Mouse (Mus musculus): ENCODE results near the gene Gm21188. TPM values are rescaled to one million over a fixed set of nuclear protein-coding genes. Genes with fewer than 3 reads are reported as not detected.
"Not testable (repeated sequence)": the region's sequence is repeated elsewhere in the genome, so short reads cannot be mapped to it uniquely, and the experiment has no call there.

Gm21188 gene
- polyA plus RNA-seq, 1 experiment from 2014 or later = not detected

DNA sequence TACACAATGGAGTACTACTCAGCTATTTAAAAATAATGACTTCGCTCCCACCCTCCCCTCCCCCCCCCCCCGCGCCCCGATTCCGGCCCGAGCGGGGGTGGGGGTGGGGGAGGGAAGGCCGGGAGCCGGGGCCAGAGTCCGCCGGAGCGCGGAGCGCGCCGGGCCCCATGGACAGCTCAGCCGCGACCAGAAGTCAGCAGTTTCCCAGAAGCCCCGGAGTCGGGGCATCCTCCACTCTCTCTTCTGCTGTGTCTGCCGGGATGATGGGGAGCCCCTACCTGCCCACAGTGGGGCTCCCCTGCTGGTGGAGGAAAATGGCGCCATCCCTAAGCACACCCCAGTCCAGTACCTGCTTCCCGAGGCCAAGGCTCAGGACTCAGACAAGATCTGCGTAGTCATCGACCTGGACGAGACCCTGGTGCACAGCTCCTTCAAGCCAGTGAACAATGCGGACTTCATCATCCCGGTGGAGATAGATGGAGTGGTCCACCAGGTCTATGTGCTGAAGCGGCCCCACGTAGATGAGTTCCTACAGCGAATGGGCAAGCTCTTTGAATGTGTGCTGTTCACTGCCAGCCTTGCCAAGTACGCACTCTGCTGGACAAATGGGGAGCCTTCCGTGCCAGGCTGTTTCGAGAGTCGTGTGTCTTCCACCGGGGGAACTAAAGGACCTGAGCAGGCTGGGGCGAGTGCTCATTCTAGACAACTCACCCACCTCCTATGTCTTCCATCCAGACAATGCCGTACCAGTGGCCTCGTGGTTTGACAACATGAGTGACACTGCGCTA is 5.4 kb downstream of the Gm21188 start:
- not testable (repeated sequence) for H3K4me1 ChIP-seq; H3K36me3 ChIP-seq; H3K9ac ChIP-seq (replicated peaks); H3K9me3 ChIP-seq; H3K4me3 ChIP-seq; H3K27me3 ChIP-seq; H3K27ac ChIP-seq (replicated peaks); H3K4me2 ChIP-seq (replicated peaks)
- ATAC-seq (replicated peaks) = 0 out of 2 replicates have a peak, but pooled peaks have one; percentile 26
- 0% methylated on average over 10 of the region's 40 CpGs for WGBS

DNA sequence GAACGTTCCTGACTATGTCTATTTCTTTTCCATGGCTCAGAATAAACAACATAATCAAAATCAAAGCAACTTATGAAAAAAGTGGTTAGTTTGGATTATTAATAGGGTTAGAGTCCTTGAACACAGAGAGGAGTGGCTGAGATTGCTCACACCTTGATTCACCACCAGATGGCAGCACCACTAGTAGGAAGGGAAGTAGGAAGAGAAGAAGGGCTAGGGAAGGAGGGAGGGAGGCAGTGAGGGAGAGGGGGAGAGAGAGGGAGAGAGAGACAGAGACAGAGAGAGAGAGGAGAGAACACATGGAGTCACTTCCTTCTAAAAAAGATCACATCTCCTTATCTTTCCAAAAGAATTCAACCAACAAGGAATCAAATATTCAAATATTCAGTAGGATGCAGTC is 10.8 kb downstream of the Gm21188 start:
- not testable (repeated sequence) for H3K27ac ChIP-seq (replicated peaks); H3K9me3 ChIP-seq; H3K36me3 ChIP-seq; H3K9ac ChIP-seq (replicated peaks); H3K4me1 ChIP-seq; ATAC-seq (replicated peaks); H3K4me2 ChIP-seq (replicated peaks); H3K4me3 ChIP-seq
- H3K27me3 ChIP-seq = peaks cover 11% of the 10 kb centered on the region; the same call in 1 of the 2 replicates
- WGBS = no CpG with 5 or more reads among the region's 1 CpGs

DNA sequence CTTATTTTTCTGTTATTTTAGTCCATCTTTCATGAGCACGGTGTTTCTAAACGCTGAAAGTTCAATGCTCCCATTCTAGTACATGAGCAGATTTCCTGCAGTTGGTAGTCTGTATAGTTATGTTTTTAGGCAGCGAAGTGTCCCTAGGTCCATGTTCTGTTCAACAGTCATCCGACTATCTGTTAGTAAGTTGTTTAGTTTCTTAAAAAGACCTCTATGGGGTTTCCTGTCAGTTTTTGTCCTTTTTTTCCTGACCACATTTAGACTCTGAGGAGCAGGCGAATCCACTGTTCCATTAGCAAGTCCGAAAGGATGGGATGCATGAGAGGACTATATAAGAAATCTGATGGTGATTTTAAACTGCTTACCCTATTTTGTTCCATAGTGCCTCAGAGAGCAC is 14.1 kb downstream of the Gm21188 start:
- WGBS = 6% methylated on average over 6 of the region's 6 CpGs
- not testable (repeated sequence) for H3K4me3 ChIP-seq; ATAC-seq (replicated peaks); H3K9me3 ChIP-seq; H3K9ac ChIP-seq (replicated peaks); H3K4me2 ChIP-seq (replicated peaks); H3K36me3 ChIP-seq; H3K4me1 ChIP-seq; H3K27ac ChIP-seq (replicated peaks)
- H3K27me3 ChIP-seq = peaks cover 16% of the 10 kb centered on the region

DNA sequence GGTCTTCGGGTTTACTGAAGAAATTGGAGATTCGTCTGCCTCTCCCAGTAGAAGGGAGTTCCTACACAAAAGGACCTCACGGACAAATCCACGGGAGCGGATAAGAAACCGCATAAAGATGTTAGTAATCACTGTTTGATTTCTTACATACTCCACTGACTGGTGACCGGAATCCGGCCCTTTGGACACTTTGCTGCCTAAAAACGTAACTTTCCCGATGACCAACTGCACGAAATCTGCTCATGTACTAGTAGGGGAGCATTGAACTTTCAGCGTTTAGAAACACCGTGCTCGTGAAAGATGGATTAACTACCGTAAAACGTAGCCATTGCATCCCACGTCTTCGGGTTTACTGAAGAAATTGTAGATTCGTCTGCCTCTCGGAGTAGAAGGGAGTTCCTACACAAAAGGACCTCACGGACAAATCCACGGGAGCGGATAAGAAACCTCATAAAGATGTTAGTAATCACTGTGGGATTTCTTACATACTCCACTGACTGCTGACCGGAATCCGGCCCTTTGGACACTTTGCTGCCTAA is 15.3 kb downstream of the Gm21188 start:
- H3K27me3 ChIP-seq = peaks cover 16% of the 10 kb centered on the region
- not testable (repeated sequence) for H3K4me2 ChIP-seq (replicated peaks); H3K9me3 ChIP-seq

DNA sequence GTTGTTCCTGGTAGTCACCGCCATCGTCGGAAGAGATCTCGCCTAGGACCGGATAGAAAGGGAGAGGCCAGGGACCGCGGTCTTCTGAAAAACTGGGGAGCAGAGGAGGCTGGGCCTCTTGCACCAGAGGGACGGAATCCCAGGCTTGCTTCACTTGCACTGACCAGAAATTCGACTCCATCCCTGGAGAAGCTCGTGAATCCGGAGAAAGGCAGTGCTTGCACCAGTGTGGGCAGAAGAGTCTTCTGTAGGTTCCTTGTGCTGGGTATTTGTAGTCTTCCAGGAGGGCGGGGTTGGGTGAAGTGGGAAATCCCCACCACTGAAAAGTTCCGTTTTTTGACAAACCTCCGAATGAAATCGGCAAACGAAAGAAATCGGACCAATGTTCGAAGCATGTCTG is 16.8 kb downstream of the Gm21188 start:
- ATAC-seq (replicated peaks) = not testable (repeated sequence)
- WGBS = 0% methylated on average over 10 of the region's 18 CpGs

More for the DNA sequence above, 15.3 kb downstream of the Gm21188 start:
- not testable (repeated sequence) for H3K4me3 ChIP-seq; H3K27ac ChIP-seq (replicated peaks); H3K4me1 ChIP-seq; H3K9ac ChIP-seq (replicated peaks); H3K36me3 ChIP-seq; ATAC-seq (replicated peaks)
- under 1% methylated on average over 25 of the region's 25 CpGs for WGBS

DNA sequence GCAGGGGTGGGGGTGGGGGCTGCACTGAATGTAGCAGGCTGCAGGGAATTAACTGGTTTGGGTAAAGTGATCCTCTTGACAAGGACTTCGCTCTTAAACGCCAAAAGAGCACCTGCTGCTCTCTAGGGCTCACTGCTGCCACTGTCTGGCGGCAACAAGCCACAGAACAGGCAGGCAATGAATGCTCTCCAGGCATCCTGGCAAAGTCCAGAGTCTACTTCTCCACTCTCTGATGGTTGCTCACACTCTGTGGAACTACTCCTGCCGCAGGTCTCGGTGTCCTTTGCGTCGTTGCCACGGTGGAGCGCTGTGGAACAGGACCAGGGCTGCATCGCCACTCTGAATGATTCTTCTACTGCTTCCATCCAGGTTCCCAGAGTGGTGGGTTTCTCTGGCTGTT is 17.4 kb downstream of the Gm21188 start:
- 0% methylated on average over 3 of the region's 10 CpGs for WGBS
- not testable (repeated sequence) for H3K4me3 ChIP-seq; H3K27ac ChIP-seq (replicated peaks); H3K9ac ChIP-seq (replicated peaks); H3K4me2 ChIP-seq (replicated peaks); H3K9me3 ChIP-seq; H3K4me1 ChIP-seq; H3K36me3 ChIP-seq
- peaks cover 16% of the 10 kb centered on the region for H3K27me3 ChIP-seq
- peak; percentile 41; the same call in 1 of the 2 replicates for ATAC-seq (replicated peaks)

More for the DNA sequence above, 16.8 kb downstream of the Gm21188 start:
- not testable (repeated sequence) for H3K4me3 ChIP-seq; H3K4me1 ChIP-seq; H3K9ac ChIP-seq (replicated peaks); H3K36me3 ChIP-seq; H3K9me3 ChIP-seq; H3K4me2 ChIP-seq (replicated peaks); H3K27ac ChIP-seq (replicated peaks)
- H3K27me3 ChIP-seq = peaks cover 16% of the 10 kb centered on the region

DNA sequence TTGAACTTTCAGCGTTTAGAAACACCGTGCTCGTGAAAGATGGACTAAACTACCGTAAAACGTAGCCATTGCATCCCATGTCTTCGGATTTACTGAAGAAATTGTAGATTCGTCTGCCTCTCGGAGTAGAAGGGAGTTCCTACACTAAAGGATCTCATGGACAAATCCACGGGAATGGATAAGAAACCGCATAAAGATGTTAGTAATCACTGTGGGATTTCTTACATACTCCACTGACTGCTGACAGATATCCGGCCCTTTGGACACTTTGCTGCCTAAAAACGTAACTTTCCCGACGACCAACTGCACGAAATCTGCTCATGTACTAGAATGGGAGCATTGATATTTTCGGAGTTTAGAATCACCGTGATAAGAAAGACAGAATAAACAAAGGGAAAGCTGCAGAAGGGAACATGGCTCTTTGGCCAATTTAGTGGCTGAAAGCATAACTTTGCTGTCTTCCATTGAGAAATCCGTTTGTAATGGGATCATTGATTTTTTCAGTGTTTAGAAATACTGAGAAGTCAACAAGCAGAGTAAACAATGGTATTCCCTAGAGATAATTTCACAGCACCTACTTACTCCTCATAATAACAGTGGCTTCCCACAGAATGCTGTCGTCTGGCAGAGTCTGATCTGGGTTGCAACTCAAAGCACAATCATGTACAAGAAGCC is 18.3 kb downstream of the Gm21188 start:
- H3K9ac ChIP-seq (replicated peaks); H3K4me1 ChIP-seq; ATAC-seq (replicated peaks); H3K9me3 ChIP-seq; H3K27ac ChIP-seq (replicated peaks); H3K36me3 ChIP-seq; H3K4me2 ChIP-seq (replicated peaks); H3K4me3 ChIP-seq: not testable (repeated sequence)
- WGBS = 1% methylated on average over 19 of the region's 19 CpGs
- H3K27me3 ChIP-seq = peaks cover 16% of the 10 kb centered on the region

DNA sequence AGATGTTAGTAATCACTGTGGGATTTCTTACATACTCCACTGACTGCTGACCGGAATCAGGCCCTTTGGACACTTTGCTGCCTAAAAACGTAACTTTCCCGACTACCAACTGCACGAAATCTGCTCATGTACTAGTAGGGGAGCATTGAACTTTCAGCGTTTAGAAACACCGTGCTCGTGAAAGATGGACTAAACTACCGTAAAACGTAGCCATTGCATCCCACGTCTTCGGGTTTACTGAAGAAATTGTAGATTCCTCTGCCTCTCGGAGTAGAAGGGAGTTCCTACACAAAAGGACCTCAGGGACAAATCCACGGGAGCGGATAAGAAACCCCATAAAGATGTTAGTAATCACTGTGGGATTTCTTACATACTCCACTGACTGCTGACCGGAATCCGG is 20.3 kb downstream of the Gm21188 start:
- H3K4me1 ChIP-seq; H3K27ac ChIP-seq (replicated peaks); ATAC-seq (replicated peaks); H3K9ac ChIP-seq (replicated peaks); H3K9me3 ChIP-seq; H3K4me3 ChIP-seq; H3K4me2 ChIP-seq (replicated peaks); H3K36me3 ChIP-seq; H3K27me3 ChIP-seq: not testable (repeated sequence)
- under 1% methylated on average over 16 of the region's 16 CpGs for WGBS

DNA sequence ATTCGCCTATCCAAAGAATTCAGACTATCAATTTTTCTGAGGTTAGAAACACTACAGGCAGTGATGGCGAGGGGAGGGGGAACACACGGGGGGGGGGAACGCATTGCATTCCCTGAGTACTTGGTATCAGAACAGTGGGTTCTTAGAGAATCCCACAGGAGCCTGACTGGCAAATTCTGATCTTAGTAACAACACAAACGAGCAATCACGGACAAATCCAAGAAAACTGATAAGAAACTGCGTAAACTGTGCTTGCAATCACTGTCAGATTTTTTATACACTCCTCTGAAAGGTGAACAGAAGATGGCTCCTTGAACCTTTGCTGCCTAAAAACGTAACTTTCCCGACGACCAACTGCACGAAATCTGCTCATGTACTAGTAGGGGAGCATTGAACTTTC is 24.6 kb downstream of the Gm21188 start:
- 3% methylated on average over 11 of the region's 11 CpGs for WGBS

DNA sequence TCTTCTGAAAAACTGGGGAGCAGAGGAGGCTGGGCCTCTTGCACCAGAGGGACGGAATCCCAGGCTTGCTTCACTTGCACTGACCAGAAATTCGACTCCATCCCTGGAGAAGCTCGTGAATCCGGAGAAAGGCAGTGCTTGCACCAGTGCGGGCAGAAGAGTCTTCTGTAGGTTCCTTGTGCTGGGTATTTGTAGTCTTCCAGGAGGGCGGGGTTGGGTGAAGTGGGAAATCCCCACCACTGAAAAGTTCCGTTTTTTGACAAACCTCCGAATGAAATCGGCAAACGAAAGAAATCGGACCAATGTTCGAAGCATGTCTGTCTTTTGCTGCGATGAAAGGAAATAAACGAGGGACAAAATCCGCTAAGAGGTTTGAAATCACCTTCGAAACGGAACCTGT is 25.1 kb downstream of the Gm21188 start, which contains the start of gene Gm36079:
Gene Gm36079, minus strand, starts transcription at position 101 of the 400 bp plus-strand sequence.
- WGBS = 0% methylated on average over 1 of the region's 17 CpGs

More for the DNA sequence above, 24.6 kb downstream of the Gm21188 start:
- H3K27me3 ChIP-seq = peaks cover 14% of the 10 kb centered on the region
- not testable (repeated sequence) for H3K4me3 ChIP-seq; H3K4me2 ChIP-seq (replicated peaks); H3K9ac ChIP-seq (replicated peaks); H3K36me3 ChIP-seq; H3K27ac ChIP-seq (replicated peaks); H3K9me3 ChIP-seq; H3K4me1 ChIP-seq; ATAC-seq (replicated peaks)

DNA sequence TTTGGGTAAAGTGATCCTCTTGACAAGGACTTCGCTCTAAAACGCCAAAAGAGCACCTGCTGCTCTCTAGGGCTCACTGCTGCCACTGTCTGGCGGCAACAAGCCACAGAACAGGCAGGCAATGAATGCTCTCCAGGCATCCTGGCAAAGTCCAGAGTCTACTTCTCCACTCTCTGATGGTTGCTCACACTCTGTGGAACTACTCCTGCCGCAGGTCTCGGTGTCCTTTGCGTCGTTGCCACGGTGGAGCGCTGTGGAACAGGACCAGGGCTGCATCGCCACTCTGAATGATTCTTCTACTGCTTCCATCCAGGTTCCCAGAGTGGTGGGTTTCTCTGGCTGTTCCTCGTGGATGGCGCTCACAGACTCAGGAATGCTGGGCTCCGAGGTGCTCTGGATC is 25.6 kb downstream of the Gm21188 start:
- WGBS = 8% methylated on average over 3 of the region's 13 CpGs
- H3K4me2 ChIP-seq (replicated peaks); H3K9ac ChIP-seq (replicated peaks); H3K27ac ChIP-seq (replicated peaks); H3K36me3 ChIP-seq; H3K4me1 ChIP-seq; H3K9me3 ChIP-seq; H3K4me3 ChIP-seq: not testable (repeated sequence)
- ATAC-seq (replicated peaks) = peak; percentile 57
- H3K27me3 ChIP-seq = peaks cover 14% of the 10 kb centered on the region

More for the DNA sequence above, 25.1 kb downstream of the Gm21188 start, which contains the start of gene Gm36079:
- not testable (repeated sequence) for H3K9me3 ChIP-seq; H3K36me3 ChIP-seq; ATAC-seq (replicated peaks); H3K4me2 ChIP-seq (replicated peaks); H3K27ac ChIP-seq (replicated peaks); H3K9ac ChIP-seq (replicated peaks); H3K4me3 ChIP-seq; H3K4me1 ChIP-seq
- peaks cover 14% of the 10 kb centered on the region for H3K27me3 ChIP-seq

DNA sequence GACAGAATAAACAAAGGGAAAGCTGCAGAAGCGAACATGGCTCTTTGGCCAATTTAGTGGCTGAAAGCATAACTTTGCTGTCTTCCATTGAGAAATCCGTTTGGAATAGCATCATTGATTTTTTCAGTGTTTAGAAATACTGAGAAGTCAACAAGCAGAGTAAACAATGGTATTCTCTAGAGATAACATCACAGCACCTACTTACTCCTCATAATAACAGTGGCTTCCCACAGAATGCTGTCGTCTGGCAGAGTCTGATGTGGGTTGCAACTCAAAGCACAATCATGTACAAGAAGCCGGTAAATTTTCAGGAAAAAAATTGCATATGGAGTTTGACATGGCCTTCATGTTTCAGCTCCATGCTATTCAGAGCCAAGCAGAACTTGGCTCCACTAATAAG is 26.4 kb downstream of the Gm21188 start:
- WGBS = 5% methylated on average over 4 of the region's 4 CpGs
- H3K4me2 ChIP-seq (replicated peaks); H3K9ac ChIP-seq (replicated peaks); ATAC-seq (replicated peaks); H3K27ac ChIP-seq (replicated peaks); H3K9me3 ChIP-seq; H3K36me3 ChIP-seq; H3K4me3 ChIP-seq; H3K4me1 ChIP-seq: not testable (repeated sequence)
- peaks cover 16% of the 10 kb centered on the region for H3K27me3 ChIP-seq

All from forebrain, embryonic 15.5 days (tissue).